Mouse (Mus musculus) C2C12 (cell line): ENCODE data around the gene Aff1. TPM values are rescaled to one million over a fixed set of nuclear protein-coding genes. Genes with fewer than 3 reads are reported as not detected.

Experiments used
- H3K27me3 ChIP-seq: one replicate; pipeline ENCODE4 v1.6.1; 2011; ENCODE audit not compliant: control insufficient read depth, insufficient read depth, insufficient read length
- H3K36me3 ChIP-seq: one replicate; pipeline ENCODE4 v1.6.1; 2011; ENCODE audit not compliant: control insufficient read depth, insufficient read depth
- H3K4me3 ChIP-seq: one replicate; pipeline ENCODE4 v1.5.1; 2011; ENCODE audit warnings: mild to moderate bottlenecking, control low read depth; ENCODE audit not compliant: poor library complexity, insufficient read depth, severe bottlenecking
- H3K79me2 ChIP-seq: one replicate; pipeline ENCODE4 v1.6.1; 2011; ENCODE audit not compliant: control insufficient read depth, insufficient read depth
- H3K79me3 ChIP-seq: one replicate; pipeline ENCODE4 v1.6.1; 2011; ENCODE audit warnings: low read depth, control low read depth
- H3ac ChIP-seq: one replicate; pipeline ENCODE3; 2011; ENCODE audit warnings: low read depth; ENCODE audit not compliant: control insufficient read depth, insufficient read length
- CEBPB ChIP-seq: IDR thresholded peaks from one replicate; pipeline ENCODE4 v1.6.1; 2011; ENCODE audit warnings: low read depth, mild to moderate bottlenecking, control low read depth, moderate library complexity
- CTCF ChIP-seq: IDR thresholded peaks from one replicate; pipeline ENCODE4 v1.5.1; 2011; ENCODE audit not compliant: control insufficient read depth, insufficient read depth, insufficient read length
- FOSL1 ChIP-seq: IDR thresholded peaks from one replicate; pipeline ENCODE4 v1.8.0; 2011; ENCODE audit warnings: mild to moderate bottlenecking, low read length; ENCODE audit not compliant: poor library complexity, insufficient read depth, severe bottlenecking
- MAX ChIP-seq: IDR thresholded peaks from one replicate; pipeline ENCODE4 v1.6.1; 2011; ENCODE audit warnings: mild to moderate bottlenecking, control low read depth
- MYOD1 ChIP-seq: IDR thresholded peaks from one replicate; pipeline ENCODE4 v1.6.1; 2011; ENCODE audit warnings: low read depth; ENCODE audit not compliant: control insufficient read depth, insufficient read length
- MYOG ChIP-seq: IDR thresholded peaks from one replicate; pipeline ENCODE4 v1.6.1; 2011; ENCODE audit not compliant: control insufficient read depth, insufficient read length; ENCODE audit errors: extremely low read depth
- USF1 ChIP-seq: IDR thresholded peaks from one replicate; pipeline ENCODE4 v1.6.1; 2011; ENCODE audit warnings: low read depth, mild to moderate bottlenecking, control low read depth, moderate library complexity
- polyA plus RNA-seq: library from polyadenylated mRNA; unstranded; fragments of >200 nt; fragmentation: generic; extraction: Trizol; gene quantifications from one replicate; pipeline ENCODE4 v1.2.1, GENCODE M21; 2012; ENCODE audit warnings: missing spikeins

The Aff1 gene
- polyA plus RNA-seq, 1 experiment = 10.0 TPM

- no peak overlapping the region for H3K4me3 ChIP-seq
- H3K36me3 ChIP-seq = no peaks in the 10 kb centered on the region
- H3ac ChIP-seq = no peak overlapping the region
- peaks cover 9% of the 10 kb centered on the region for H3K79me2 ChIP-seq
- no peaks in the 10 kb centered on the region for H3K27me3 ChIP-seq
- TF ChIP-seq CTCF = no peak
- no peak for TF ChIP-seq FOSL1
- no peak for TF ChIP-seq CEBPB
- no peak for TF ChIP-seq USF1
- no peak for TF ChIP-seq MYOG
- TF ChIP-seq MAX = no peak
- no peak for TF ChIP-seq MYOD1
- H3K79me3 ChIP-seq = peaks cover 2% of the 10 kb centered on the region
Observed at GRCm38 (mm10) chr5:103740093-103740902, 48.1 kb downstream of the Aff1 start.

- Histone ChIP-seq H3K79me2 (peaks cover 9% of the 10 kb centered on the region), H3K79me3 (peaks cover 2% of the 10 kb centered on the region), H3K4me3 (no peak overlapping the region), H3ac (no peak overlapping the region), H3K36me3 (no peaks in the 10 kb centered on the region), H3K27me3 (no peaks in the 10 kb centered on the region)
- TF ChIP-seq MYOD1 (no peak), CEBPB (no peak), USF1 (no peak), MYOG (no peak), CTCF (no peak), FOSL1 (no peak)
Observed at GRCm38 (mm10) chr5:103740903-103741246, 48.7 kb downstream of the Aff1 start.

- TF ChIP-seq FOSL1 (no peak), CTCF (no peak)
- Histone ChIP-seq H3K79me3 (peaks cover 2% of the 10 kb centered on the region), H3ac (no peak overlapping the region), H3K36me3 (no peaks in the 10 kb centered on the region), H3K27me3 (no peaks in the 10 kb centered on the region), H3K4me3 (no peak overlapping the region), H3K79me2 (peaks cover 9% of the 10 kb centered on the region)
Observed at GRCm38 (mm10) chr5:103741443-103741842, 49.3 kb downstream of the Aff1 start.

- no peaks in the 10 kb centered on the region for H3K36me3 ChIP-seq
- no peak overlapping the region for H3ac ChIP-seq
- peaks cover 9% of the 10 kb centered on the region for H3K79me2 ChIP-seq
- H3K27me3 ChIP-seq = no peaks in the 10 kb centered on the region
- TF ChIP-seq MYOG (no peak), CTCF (no peak), USF1 (no peak), FOSL1 (no peak), MYOD1 (no peak), MAX (no peak), CEBPB (no peak)
- peaks cover 2% of the 10 kb centered on the region for H3K79me3 ChIP-seq
- H3K4me3 ChIP-seq = no peak overlapping the region
Observed at GRCm38 (mm10) chr5:103741992-103742391, 49.8 kb downstream of the Aff1 start.

- Histone ChIP-seq H3K79me3 (no peaks in the 10 kb centered on the region), H3K4me3 (no peak overlapping the region), H3K36me3 (no peaks in the 10 kb centered on the region), H3ac (no peak overlapping the region), H3K27me3 (no peaks in the 10 kb centered on the region), H3K79me2 (no peaks in the 10 kb centered on the region)
- TF ChIP-seq MYOD1 (no peak), USF1 (no peak), FOSL1 (no peak), MAX (no peak), CEBPB (no peak), MYOG (no peak), CTCF (no peak)
Observed at GRCm38 (mm10) chr5:103744531-103744930, 52.4 kb downstream of the Aff1 start.

GRCm38 (mm10) chr5:103745635-103746034 lies 53.5 kb downstream of the Aff1 start:
- no peaks in the 10 kb centered on the region for H3K79me2 ChIP-seq
- no peaks in the 10 kb centered on the region for H3K27me3 ChIP-seq
- H3ac ChIP-seq = no peak overlapping the region
- no peak overlapping the region for H3K4me3 ChIP-seq
- no peaks in the 10 kb centered on the region for H3K79me3 ChIP-seq
- no peaks in the 10 kb centered on the region for H3K36me3 ChIP-seq
- TF ChIP-seq MYOG (no peak), FOSL1 (no peak), MYOD1 (no peak), MAX (no peak), CEBPB (no peak), CTCF (no peak), USF1 (no peak)
